Mouse (Mus musculus) inflammation-experienced regulatory T-cells, adult 6 months (primary cell): ENCODE data around the gene Zbtb7b. TPM values are rescaled to one million over a fixed set of nuclear protein-coding genes. Genes with fewer than 3 reads are reported as not detected.
A peak's percentile ranks its signal among the peaks of the same experiment; 100 is the strongest.

Experiments used
- ATAC-seq: one replicate; pipeline ENCODE4 v1.8.0; 2017
- polyA plus RNA-seq, 3 experiments: library from polyadenylated mRNA; unstranded; fragments of 100-300 nt; shearing (Covaris generic); gene quantifications; one replicate each; pipeline ENCODE4 v1.2.1; 2017

The Zbtb7b gene
- polyA plus RNA-seq, 3 experiments from 2014 or later: 11.1 to 16.2 (median 11.4) TPM

DNA sequence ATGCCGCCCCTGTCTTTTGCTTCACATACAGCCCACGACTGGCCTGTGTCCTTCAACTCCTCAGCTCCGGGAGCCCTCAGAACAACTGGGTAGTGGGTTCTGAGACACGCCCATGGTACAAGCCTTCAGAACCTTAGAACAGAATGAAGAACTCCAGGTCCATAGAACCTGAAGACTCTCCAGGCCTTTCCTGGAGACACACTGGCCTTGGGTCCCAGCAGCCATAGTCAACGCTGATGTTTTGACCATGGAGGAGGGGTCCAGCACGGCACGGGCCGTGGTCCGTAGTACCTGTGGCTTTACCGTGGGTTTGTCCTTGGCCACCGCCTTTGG lies 29.5 kb downstream of the Zbtb7b start, which contains the start of gene Dcst1:
Gene Dcst1, minus strand, starts transcription at position 101 of the 333 bp plus-strand sequence.
- no peak for ATAC-seq

GRCm38 (mm10) chr3:89364631-89365030 lies 29.9 kb downstream of the Zbtb7b start:
- no peak for ATAC-seq

- no peak for ATAC-seq
Measured at GRCm38 (mm10) chr3:89361675-89362074, 32.9 kb downstream of the Zbtb7b start, which contains the start of gene Dcst2. TSS of gene Dcst2 (plus strand) at chr3:89361975.

- no peak for ATAC-seq
Measured at GRCm38 (mm10) chr3:89360237-89360636, 34.3 kb downstream of the Zbtb7b start.

DNA sequence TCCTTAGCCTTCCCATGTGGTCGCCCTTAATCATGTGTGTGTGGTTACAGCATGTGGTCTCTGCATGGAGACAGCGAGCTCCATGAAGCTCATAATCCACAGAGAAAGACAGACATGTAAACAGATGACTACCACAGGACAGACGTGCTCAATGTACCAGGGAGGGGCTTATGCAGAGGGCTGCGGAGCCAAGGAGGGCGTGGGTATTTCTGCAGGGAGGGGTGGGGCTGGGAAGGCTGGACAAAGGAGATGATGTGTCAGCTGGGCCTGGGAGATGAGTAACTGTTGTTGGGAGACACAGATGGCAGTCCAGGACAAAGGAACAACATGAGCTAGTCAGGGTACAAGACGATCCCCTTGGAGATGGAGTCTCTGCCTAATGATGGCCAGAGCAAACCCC lies 34.9 kb downstream of the Zbtb7b start:
- no peak for ATAC-seq

- no peak for ATAC-seq
Measured at GRCm38 (mm10) chr3:89356029-89356428, 38.5 kb downstream of the Zbtb7b start.

DNA sequence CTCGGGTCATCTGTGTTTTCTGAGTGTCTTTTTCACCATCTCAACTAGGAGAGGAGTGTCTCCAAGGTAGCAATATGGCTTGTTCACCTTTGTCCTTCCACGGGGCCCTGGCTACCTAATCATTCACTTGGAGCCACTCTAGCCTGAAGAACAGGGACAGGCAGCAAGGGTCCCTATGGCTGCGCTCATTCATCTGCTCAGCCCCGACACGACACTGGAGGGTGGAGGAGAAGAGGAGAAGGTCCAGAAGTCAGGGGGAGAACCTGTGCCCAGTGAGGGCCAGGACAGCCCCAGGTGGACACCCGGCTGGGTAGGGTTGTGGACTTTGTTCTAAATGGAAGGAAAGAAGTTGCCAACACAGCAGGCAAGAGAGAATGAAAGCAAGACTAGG lies 39.1 kb downstream of the Zbtb7b start:
- ATAC-seq: no peak

DNA sequence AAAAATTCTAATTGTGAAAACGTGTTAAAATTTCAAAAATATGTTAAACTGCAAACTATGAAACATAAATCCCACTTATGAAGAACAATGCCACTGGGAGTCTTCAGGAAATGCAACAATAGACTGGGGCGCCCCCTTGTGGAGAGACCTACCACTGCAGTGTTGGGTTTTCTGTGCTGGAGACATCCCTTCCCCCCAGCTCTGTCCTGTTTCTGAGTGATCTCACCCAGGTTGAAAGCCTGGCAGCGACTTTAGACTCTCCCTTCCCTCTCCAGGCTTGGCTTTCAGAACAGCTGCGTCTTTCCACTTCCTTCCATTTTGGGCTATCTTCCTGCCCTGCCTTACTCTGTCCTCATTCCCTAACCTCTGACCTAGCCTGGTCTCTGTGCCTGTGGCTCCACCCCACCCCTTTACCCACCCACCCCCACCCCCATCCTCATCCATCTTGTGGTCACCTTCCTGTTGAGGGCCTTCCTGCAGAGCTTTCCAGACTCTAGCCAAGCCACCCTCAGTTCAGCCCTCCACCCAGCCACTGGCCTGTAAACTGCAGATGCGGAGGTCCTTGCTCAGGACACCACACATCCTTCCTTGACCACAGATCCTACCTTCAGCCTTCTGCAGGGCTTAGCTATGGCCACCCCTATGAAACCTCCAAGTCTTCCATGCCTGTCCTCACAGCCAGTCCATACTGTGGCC lies 39.6 kb downstream of the Zbtb7b start:
- peak; percentile 27 for ATAC-seq

GRCm38 (mm10) chr3:89351271-89351670 lies 43.3 kb downstream of the Zbtb7b start:
- ATAC-seq: no peak

- peak; percentile 85 for ATAC-seq
Measured at GRCm38 (mm10) chr3:89349869-89350501, 44.6 kb downstream of the Zbtb7b start, which contains the start of gene Adam15. TSS of gene Adam15 (minus strand) at chr3:89349996.

GRCm38 (mm10) chr3:89348911-89349868 lies 45.4 kb downstream of the Zbtb7b start:
- peak; percentile 20 for ATAC-seq

DNA sequence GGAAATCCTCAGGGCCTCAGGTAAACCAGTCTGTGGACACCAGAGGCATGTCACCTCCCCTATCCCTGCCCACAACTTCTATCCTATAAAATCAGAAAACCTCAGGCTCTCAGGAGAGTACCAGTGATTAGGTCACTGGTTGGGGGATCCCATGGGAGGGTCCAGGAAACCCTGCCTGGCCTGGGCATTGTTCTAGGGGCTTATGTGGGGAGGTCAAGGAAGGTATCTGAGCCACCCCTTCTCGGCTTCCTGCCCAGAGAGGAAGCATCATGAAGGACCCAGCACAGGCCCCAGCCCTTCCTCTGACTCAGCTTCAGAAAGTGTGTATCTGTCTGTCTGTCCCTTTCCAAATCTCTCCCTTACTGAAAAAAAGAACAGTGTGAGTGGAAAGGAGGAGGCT lies 46.7 kb downstream of the Zbtb7b start:
- no peak for ATAC-seq

- no peak for ATAC-seq
Measured at GRCm38 (mm10) chr3:89346815-89347540, 47.6 kb downstream of the Zbtb7b start.

- no peak for ATAC-seq
Measured at GRCm38 (mm10) chr3:89343279-89343678, 51.3 kb downstream of the Zbtb7b start.

GRCm38 (mm10) chr3:89341794-89342193 lies 52.8 kb downstream of the Zbtb7b start:
- no peak for ATAC-seq

DNA sequence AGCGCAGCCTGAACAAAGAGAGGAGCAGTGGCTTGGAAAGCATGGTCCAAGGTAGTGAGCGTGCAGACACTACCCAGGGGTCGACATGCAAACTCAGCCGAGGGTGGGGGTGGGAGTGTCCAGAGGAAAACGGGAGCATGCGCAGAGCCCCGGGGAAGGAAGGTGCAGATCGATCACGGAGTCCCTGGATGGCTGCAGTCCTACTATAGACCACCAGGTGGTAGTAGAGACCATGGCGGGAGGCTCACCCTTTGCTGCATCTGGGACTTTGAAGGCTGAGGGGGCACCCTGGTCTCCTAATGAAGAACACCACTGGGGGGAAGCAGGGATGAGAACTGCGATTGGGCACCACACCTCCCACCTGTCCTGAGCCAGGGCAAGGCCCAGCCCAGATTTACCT lies 54.1 kb downstream of the Zbtb7b start:
- ATAC-seq: peak; percentile 73

GRCm38 (mm10) chr3:89339416-89339815 lies 55.2 kb downstream of the Zbtb7b start:
- ATAC-seq: no peak

DNA sequence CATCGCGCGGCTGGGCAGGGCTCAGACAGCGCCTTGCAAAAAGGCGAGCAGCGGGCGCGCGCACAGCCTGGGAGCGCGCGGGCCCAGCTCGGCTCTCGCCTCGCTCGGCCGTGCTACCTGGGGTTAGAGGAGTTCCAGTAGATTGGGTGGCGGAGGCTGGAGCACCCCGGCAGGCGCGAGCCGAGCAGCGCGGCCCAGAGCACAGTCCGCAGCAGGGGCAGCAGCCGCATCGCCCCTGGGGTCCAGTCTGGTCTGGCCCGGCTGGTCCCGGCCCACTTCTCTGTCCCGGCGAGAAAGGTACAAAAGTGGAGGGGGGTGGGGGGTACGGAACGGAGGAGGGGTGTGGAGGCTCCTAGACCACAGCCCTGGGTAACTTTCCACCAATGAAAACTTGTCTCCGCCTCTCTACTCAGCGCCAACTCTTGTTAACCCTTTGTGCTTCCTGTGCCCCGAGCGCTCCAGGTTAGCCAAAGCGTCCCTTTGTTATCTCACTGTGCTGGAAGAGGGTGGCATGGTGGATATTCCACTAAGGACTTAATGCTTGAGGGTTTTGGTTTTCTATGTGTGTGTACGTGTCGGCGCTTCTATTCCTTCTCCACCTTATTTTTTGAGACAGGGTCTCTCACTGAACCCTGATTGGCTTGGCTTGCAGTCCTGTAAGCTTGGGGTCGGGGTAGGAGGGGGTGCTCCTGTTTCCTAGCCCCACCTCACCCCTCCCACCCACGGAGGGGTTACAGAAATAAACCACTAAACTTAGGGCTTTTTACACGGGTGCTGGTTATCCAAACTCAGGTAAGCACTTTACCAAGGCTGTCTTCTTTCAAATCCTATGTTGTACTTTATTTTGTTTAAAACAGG lies 56.6 kb downstream of the Zbtb7b start, which contains the start of gene Efna4:
Gene Efna4, minus strand, starts transcription at position 308 of the 858 bp plus-strand sequence.
- peak; percentile 62 for ATAC-seq

- ATAC-seq: no peak
Measured at GRCm38 (mm10) chr3:89337062-89337720, 57.4 kb downstream of the Zbtb7b start.

- no peak for ATAC-seq
Measured at GRCm38 (mm10) chr3:89336529-89336928, 58.0 kb downstream of the Zbtb7b start.

DNA sequence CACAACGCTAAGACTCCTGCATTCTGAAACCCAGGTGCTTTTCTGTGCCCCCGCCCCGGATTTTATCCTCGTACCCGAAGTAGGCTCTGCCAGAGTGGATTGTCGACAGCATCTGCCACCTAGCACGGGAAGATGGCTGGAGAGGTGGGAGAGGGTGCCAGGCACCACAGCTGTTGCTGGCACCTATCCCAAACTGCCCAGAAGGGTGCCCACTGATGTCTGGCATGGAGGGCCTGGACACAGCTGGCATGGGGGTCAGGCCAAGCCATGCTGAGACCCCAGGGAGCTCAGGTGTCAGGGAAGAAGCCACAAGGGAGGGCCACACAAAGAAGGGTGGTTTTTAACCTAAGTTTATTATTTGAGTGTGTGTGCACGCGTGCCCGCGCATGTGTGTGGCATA lies 61.5 kb downstream of the Zbtb7b start:
- no peak for ATAC-seq
